In the genomic region with DNA sequence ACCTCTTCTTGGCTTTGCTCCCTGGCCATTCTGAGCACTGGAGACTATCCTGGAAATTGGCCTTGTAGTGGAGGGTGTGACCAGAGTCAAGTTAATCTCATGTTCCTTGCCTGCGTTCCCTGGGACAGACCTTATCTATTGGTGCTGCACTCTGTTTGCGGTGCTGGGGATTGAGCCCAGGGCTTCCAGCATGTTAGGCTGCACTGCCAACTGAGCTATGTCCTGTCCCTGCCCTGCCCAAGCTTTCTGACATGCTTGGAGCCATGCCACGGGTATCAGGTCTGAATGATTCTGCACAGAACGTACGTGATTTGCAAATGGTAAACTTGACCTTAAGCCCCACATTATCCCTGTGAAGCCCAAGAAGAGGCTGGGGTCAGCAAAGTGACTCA, we compare ENCODE assay signal across 16 mouse cellular contexts.
DNase-seq lines count a peak whose midpoint lies in the region; ATAC-seq lines count a peak whose summit lies in the region.
"Had no signal": no experiment of that assay in that cellular context is flagged by ENCODE, and none has a peak within 500 bp of the region (broad histone marks: within the 10 kb centered on the region; RNA-seq: fewer than 3 reads in every experiment).

No protein-coding gene starts in this region.

- H3K27me3 ChIP-seq in forebrain, embryonic 13.5 days: no peaks in the 10 kb centered on the region
- H3K27me3 ChIP-seq in forebrain, embryonic 16.5 days (replicated peaks; ENCODE audit: control insufficient read depth, insufficient read depth, low read length): no peaks in the 10 kb centered on the region
- H3K27me3 ChIP-seq in hindbrain, embryonic 13.5 days: no peaks in the 10 kb centered on the region
- no peaks in the 10 kb centered on the region for H3K27me3 ChIP-seq in hindbrain, embryonic 10.5 days (ENCODE audit: insufficient read depth, poor library complexity, severe bottlenecking)
- no peaks in the 10 kb centered on the region for H3K27me3 ChIP-seq in neural tube, embryonic 15.5 days (replicated peaks)
- H3K27me3 ChIP-seq: CH12.LX; embryonic facial prominence, embryonic 12.5 days; embryonic facial prominence, embryonic 15.5 days; heart, embryonic 13.5 days; hindbrain, embryonic 12.5 days; Patski had no signal

- ATAC-seq in forebrain, embryonic 13.5 days: no peak
- no peak for ATAC-seq in forebrain, embryonic 16.5 days
- no peak for ATAC-seq in hindbrain, embryonic 13.5 days (ENCODE audit: low FRiP score)
- no peak for ATAC-seq in neural tube, embryonic 15.5 days (ENCODE audit: low FRiP score)
- ATAC-seq: Patski had no signal

- peaks cover 46% of the 10 kb centered on the region for H3K4me1 ChIP-seq in forebrain, embryonic 13.5 days
- peaks cover 39% of the 10 kb centered on the region for H3K4me1 ChIP-seq in forebrain, embryonic 16.5 days (replicated peaks; ENCODE audit: control insufficient read depth, insufficient read depth, low read length)
- H3K4me1 ChIP-seq in hindbrain, embryonic 13.5 days (replicated peaks): peaks cover 49% of the 10 kb centered on the region
- H3K4me1 ChIP-seq in hindbrain, embryonic 10.5 days (replicated peaks): peaks cover 45% of the 10 kb centered on the region
- H3K4me1 ChIP-seq in neural tube, embryonic 15.5 days: peaks cover 51% of the 10 kb centered on the region

- no peaks in the 10 kb centered on the region for H3K9me3 ChIP-seq in forebrain, embryonic 13.5 days (replicated peaks)
- no peaks in the 10 kb centered on the region for H3K9me3 ChIP-seq in forebrain, embryonic 16.5 days (ENCODE audit: control insufficient read depth, low read length)
- no peaks in the 10 kb centered on the region for H3K9me3 ChIP-seq in hindbrain, embryonic 13.5 days
- H3K9me3 ChIP-seq in hindbrain, embryonic 10.5 days: no peaks in the 10 kb centered on the region
- H3K9me3 ChIP-seq in neural tube, embryonic 15.5 days (replicated peaks): no peaks in the 10 kb centered on the region
- H3K9me3 ChIP-seq: embryonic facial prominence, embryonic 12.5 days; embryonic facial prominence, embryonic 15.5 days; G1E; heart, embryonic 10.5 days; heart, embryonic 13.5 days; hindbrain, embryonic 12.5 days had no signal

- no peak overlapping the region for H3K4me3 ChIP-seq in forebrain, embryonic 13.5 days
- H3K4me3 ChIP-seq in forebrain, embryonic 16.5 days (replicated peaks; ENCODE audit: low read length): no peak overlapping the region
- no peak overlapping the region for H3K4me3 ChIP-seq in hindbrain, embryonic 13.5 days
- H3K4me3 ChIP-seq in hindbrain, embryonic 10.5 days: no peak overlapping the region
- H3K4me3 ChIP-seq in neural tube, embryonic 15.5 days (replicated peaks): no peak overlapping the region
- H3K4me3 ChIP-seq: embryonic facial prominence, embryonic 12.5 days; embryonic facial prominence, embryonic 15.5 days; heart, embryonic 10.5 days; heart, embryonic 13.5 days; hindbrain, embryonic 12.5 days had no signal

- H3K27ac ChIP-seq in forebrain, embryonic 13.5 days: peak overlapping the region; percentile 19; the same call in 1 of the 2 replicates
- H3K27ac ChIP-seq in forebrain, embryonic 16.5 days (ENCODE audit: low read length): no peak overlapping the region
- H3K27ac ChIP-seq in hindbrain, embryonic 13.5 days: 0 out of 2 replicates have a peak overlapping the region, but pooled peaks have one; percentile 23
- no peak overlapping the region for H3K27ac ChIP-seq in hindbrain, embryonic 10.5 days
- 0 out of 2 replicates have a peak overlapping the region, but pooled peaks have one; percentile 28 for H3K27ac ChIP-seq in neural tube, embryonic 15.5 days (replicated peaks)

- 83% methylated on average over 5 of the region's 5 CpGs for WGBS in forebrain, embryonic 13.5 days
- 86% methylated on average over 5 of the region's 5 CpGs for WGBS in forebrain, embryonic 16.5 days
- WGBS in hindbrain, embryonic 13.5 days: 86% methylated on average over 5 of the region's 5 CpGs
- 90% methylated on average over 5 of the region's 5 CpGs for WGBS in hindbrain, embryonic 10.5 days
- WGBS in neural tube, embryonic 15.5 days: 90% methylated on average over 5 of the region's 5 CpGs

- no peak overlapping the region for H3K4me2 ChIP-seq in forebrain, embryonic 13.5 days
- H3K4me2 ChIP-seq in forebrain, embryonic 16.5 days (ENCODE audit: low read length): no peak overlapping the region
- H3K4me2 ChIP-seq in hindbrain, embryonic 13.5 days: no peak overlapping the region
- no peak overlapping the region for H3K4me2 ChIP-seq in neural tube, embryonic 15.5 days
- H3K4me2 ChIP-seq: embryonic facial prominence, embryonic 12.5 days; embryonic facial prominence, embryonic 15.5 days; heart, embryonic 13.5 days; hindbrain, embryonic 12.5 days had no signal

- no peak for DNase-seq in hindbrain, embryonic 10.5 days (ENCODE audit: low spot score)
- DNase-seq in neural tube, embryonic 10.5 days (ENCODE audit: extremely low spot score, low spot score): no peak
- DNase-seq in layer of hippocampus, adult 9-11 months: no peak
- DNase-seq: cerebellum, adult 11 months had no signal

- no peak overlapping the region for H3K9ac ChIP-seq in forebrain, embryonic 13.5 days
- H3K9ac ChIP-seq in forebrain, embryonic 16.5 days (replicated peaks; ENCODE audit: low read depth, low read length): no peak overlapping the region
- no peak overlapping the region for H3K9ac ChIP-seq in hindbrain, embryonic 13.5 days
- no peak overlapping the region; the same call in 1 of the 2 replicates for H3K9ac ChIP-seq in neural tube, embryonic 15.5 days (replicated peaks)
- H3K9ac ChIP-seq: embryonic facial prominence, embryonic 12.5 days; embryonic facial prominence, embryonic 15.5 days; hindbrain, embryonic 12.5 days had no signal

- H3K36me3 ChIP-seq in forebrain, embryonic 13.5 days (ENCODE audit: poor library complexity, severe bottlenecking): no peaks in the 10 kb centered on the region
- H3K36me3 ChIP-seq in forebrain, embryonic 16.5 days (ENCODE audit: control insufficient read depth, insufficient read depth): no peaks in the 10 kb centered on the region
- no peaks in the 10 kb centered on the region for H3K36me3 ChIP-seq in hindbrain, embryonic 13.5 days
- peaks cover 8% of the 10 kb centered on the region for H3K36me3 ChIP-seq in hindbrain, embryonic 10.5 days
- H3K36me3 ChIP-seq in neural tube, embryonic 15.5 days: no peaks in the 10 kb centered on the region
- H3K36me3 ChIP-seq: embryonic facial prominence, embryonic 12.5 days; embryonic facial prominence, embryonic 15.5 days; hindbrain, embryonic 12.5 days had no signal

Comparison
In these comparisons a context has a peak if more than half of its experiments do, and no peak if none do; other contexts are left out.
1. H3K27ac ChIP-seq: peak in forebrain, embryonic 13.5 days (single experiment), hindbrain, embryonic 13.5 days (single experiment) and neural tube, embryonic 15.5 days (single experiment); none in forebrain, embryonic 16.5 days (single experiment) and hindbrain, embryonic 10.5 days (single experiment).